Mouse (Mus musculus): ENCODE measurements around the gene Fpgt. TPM values are rescaled to one million over a fixed set of nuclear protein-coding genes. Genes with fewer than 3 reads are reported as not detected.
A peak's percentile ranks its signal among the peaks of the same experiment; 100 is the strongest.

Gene Fpgt
- 15.3 and 19.8 TPM in 2 replicates for polyA plus RNA-seq (2014; fragmentation: Nextera tagmentation; extraction: Ambion mirVana)

DNA sequence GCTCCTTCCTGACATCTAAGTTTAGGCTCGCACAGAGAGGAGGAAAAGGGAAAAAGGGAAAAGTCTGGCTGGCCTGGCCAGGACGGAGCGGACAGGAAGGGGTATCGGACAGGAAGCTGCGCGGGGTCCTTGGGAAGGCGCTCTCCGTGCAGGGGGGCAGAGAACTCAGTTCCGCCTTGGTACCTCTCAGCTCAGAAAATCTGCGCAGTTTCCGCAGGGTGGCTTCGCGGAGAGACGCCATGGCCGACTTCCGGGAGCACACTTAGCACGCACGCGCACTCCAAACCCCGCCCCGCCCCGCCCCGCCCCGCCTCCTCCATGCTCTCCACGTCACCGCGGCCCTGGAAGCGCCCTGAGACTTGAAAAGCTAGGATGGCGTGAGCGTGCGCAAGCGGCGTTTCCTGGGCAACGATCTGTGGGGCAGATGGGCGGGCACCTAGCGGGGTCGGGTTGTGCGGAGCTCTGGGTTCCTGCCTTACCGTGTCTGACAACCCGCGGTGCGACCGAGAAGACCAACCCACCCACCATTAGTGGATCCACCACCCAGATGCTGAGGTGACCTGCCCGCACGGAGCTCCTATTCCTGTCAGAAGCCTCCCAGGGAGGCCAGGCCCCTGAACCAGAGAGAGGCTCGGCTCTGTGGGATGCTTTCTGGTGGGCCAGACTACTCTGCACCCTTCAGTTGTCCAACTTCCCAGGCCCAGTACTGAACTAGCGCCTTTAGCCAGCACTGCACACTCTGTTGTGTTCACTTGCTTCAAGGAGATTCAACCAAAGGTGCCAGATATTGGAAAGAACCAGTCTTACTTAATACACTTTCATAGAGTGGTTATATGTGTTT lies at the start of gene Fpgt, which contains the start of gene Lrriq3:
Fpgt (minus strand) TSS at position 288 of the 841 bp plus-strand sequence.
Lrriq3 (plus strand) TSS at position 319 of the 841 bp plus-strand sequence.
- Histone ChIP-seq H3K9me3 (ENCODE audit: control insufficient read depth, low read depth, low read length) (no peaks in the 10 kb centered on the region), H3K36me3 (ENCODE audit: control insufficient read depth, insufficient read depth, low read length) (peaks cover 3% of the 10 kb centered on the region; the same call in 1 of the 2 replicates), H3K4me2 (replicated peaks; ENCODE audit: low read depth, low read length) (peak within 1 kb of the TSS; percentile 60), H3K27ac (ENCODE audit: low read length) (peak within 1 kb of the TSS; percentile 84), H3K4me1 (ENCODE audit: control insufficient read depth, insufficient read depth, low read length) (0 out of 2 replicates have a peak, but pooled peaks cover 3% of the 10 kb centered on the region), H3K4me3 (ENCODE audit: low read depth, low read length) (peak within 1 kb of the TSS; percentile 54), H3K9ac (replicated peaks; ENCODE audit: low read depth, low read length) (peak within 1 kb of the TSS; percentile 53), H3K27me3 (ENCODE audit: control insufficient read depth, insufficient read depth, low read length) (no peaks in the 10 kb centered on the region)
- peak; percentile 99 for ATAC-seq (ENCODE audit: insufficient number of reproducible peaks, insufficient read depth, low FRiP score, low read depth)
- WGBS: under 1% methylated on average over 47 of the region's 47 CpGs

DNA sequence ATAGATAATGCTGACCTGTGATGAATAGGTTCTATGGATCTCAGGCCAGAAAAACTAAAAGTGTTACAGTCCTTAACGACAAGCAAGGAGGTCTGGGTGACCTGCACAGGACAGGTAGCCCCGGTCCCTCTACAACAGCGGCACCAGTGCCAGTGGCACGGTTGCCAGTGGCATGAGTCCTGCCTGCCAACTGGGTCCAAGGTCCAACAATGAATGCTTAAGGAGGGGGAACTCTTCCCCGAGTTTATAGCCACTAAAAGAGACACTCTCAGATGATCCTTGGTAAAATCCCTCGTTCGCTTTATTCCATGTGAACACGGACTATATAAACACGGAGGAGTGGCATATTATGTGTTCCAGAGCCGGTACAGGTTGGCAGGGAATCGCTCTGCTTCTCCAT lies 47.8 kb upstream of the Fpgt start:
- no peak overlapping the region for H3K4me3 ChIP-seq (ENCODE audit: low read depth, low read length)
- WGBS: 87% methylated on average over 11 of the region's 11 CpGs
- H3K9ac ChIP-seq (replicated peaks; ENCODE audit: low read depth, low read length): no peak overlapping the region
- no peaks in the 10 kb centered on the region for H3K9me3 ChIP-seq (ENCODE audit: control insufficient read depth, low read depth, low read length)
- H3K4me2 ChIP-seq (replicated peaks; ENCODE audit: low read depth, low read length): no peak overlapping the region
- ATAC-seq (ENCODE audit: insufficient number of reproducible peaks, insufficient read depth, low FRiP score, low read depth): no peak
- H3K27me3 ChIP-seq (ENCODE audit: control insufficient read depth, insufficient read depth, low read length): no peaks in the 10 kb centered on the region
- no peak overlapping the region for H3K27ac ChIP-seq (ENCODE audit: low read length)
- H3K36me3 ChIP-seq (ENCODE audit: control insufficient read depth, insufficient read depth, low read length): no peaks in the 10 kb centered on the region
- no peaks in the 10 kb centered on the region for H3K4me1 ChIP-seq (ENCODE audit: control insufficient read depth, insufficient read depth, low read length)

DNA sequence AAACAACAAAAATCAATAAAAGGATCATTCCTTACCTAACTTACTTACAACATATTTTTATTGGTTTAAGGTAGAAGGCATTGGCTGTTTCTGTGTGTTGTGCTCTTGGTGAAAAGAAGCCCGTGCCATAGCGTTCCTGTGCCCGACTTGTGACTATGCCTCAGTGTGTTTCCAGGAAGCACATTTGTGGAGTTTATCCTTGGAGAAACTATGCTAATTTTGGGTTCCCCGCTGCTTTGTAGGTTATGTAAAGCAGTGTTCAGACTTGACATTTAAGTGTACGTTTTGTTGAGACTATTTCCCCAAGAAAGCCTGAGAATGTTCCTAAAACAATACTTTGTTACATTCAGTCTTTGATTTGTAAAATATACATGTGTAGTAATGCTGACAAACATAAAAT lies 44.5 kb upstream of the Fpgt start:
- Histone ChIP-seq H3K4me1 (ENCODE audit: control insufficient read depth, insufficient read depth, low read length) (no peaks in the 10 kb centered on the region), H3K9me3 (ENCODE audit: control insufficient read depth, low read depth, low read length) (no peaks in the 10 kb centered on the region), H3K4me2 (replicated peaks; ENCODE audit: low read depth, low read length) (no peak overlapping the region), H3K36me3 (ENCODE audit: control insufficient read depth, insufficient read depth, low read length) (no peaks in the 10 kb centered on the region), H3K4me3 (ENCODE audit: low read depth, low read length) (no peak overlapping the region), H3K27me3 (ENCODE audit: control insufficient read depth, insufficient read depth, low read length) (no peaks in the 10 kb centered on the region), H3K9ac (replicated peaks; ENCODE audit: low read depth, low read length) (no peak overlapping the region), H3K27ac (ENCODE audit: low read length) (no peak overlapping the region)
- 90% methylated on average over 5 of the region's 5 CpGs for WGBS
- ATAC-seq (ENCODE audit: insufficient number of reproducible peaks, insufficient read depth, low FRiP score, low read depth): no peak

DNA sequence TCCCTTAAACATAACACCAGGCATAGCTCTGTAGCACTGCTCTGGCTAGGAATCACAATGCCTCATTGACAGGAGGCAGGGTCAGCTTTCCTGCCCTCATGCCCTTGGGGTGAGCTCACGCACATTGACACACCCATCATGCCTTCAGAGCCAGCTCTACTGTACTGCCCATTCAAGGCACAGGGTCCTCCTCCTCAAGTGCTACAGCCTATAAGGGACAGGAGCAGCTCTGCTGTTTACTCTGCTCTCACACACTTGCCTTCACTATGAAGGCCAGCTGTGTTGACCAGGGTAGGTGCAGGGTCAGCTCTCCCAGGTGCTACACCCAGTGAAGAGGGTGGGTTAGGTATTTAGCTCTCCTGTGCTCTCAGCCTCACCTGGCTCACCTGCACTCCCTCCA lies 12.8 kb upstream of the Fpgt start:
- ATAC-seq (ENCODE audit: insufficient number of reproducible peaks, insufficient read depth, low FRiP score, low read depth): peak; percentile 53; the same call in 1 of the 2 replicates
- H3K9me3 ChIP-seq (ENCODE audit: control insufficient read depth, low read depth, low read length): no peaks in the 10 kb centered on the region
- no peaks in the 10 kb centered on the region for H3K36me3 ChIP-seq (ENCODE audit: control insufficient read depth, insufficient read depth, low read length)
- no peak overlapping the region for H3K27ac ChIP-seq (ENCODE audit: low read length)
- H3K4me1 ChIP-seq (ENCODE audit: control insufficient read depth, insufficient read depth, low read length): no peaks in the 10 kb centered on the region
- no peak overlapping the region for H3K9ac ChIP-seq (replicated peaks; ENCODE audit: low read depth, low read length)
- H3K27me3 ChIP-seq (ENCODE audit: control insufficient read depth, insufficient read depth, low read length): no peaks in the 10 kb centered on the region
- H3K4me3 ChIP-seq (ENCODE audit: low read depth, low read length): no peak overlapping the region
- no peak overlapping the region for H3K4me2 ChIP-seq (replicated peaks; ENCODE audit: low read depth, low read length)
- 53% methylated on average over 1 of the region's 1 CpGs for WGBS

DNA sequence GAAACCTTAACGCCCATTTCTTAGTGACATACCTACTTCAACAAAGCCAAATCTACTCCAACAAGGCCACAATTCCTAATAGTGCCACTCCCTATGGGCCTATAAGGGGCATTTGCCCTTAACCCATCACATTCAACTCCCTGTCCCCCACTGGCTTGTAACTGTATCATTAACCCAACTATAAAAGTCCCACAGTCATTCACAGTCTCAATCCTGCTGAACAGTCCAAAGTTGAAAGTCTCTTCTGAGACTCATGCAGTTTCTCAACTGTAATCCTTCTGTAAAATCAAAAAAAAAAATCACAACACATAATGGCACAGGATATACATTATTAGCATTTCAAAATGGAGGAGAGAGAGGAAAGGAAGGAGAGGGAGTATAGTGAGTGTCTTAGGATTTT lies 6.1 kb upstream of the Fpgt start:
- Histone ChIP-seq H3K27ac (ENCODE audit: low read length) (no peak overlapping the region), H3K4me3 (ENCODE audit: low read depth, low read length) (no peak overlapping the region), H3K27me3 (ENCODE audit: control insufficient read depth, insufficient read depth, low read length) (no peaks in the 10 kb centered on the region), H3K9ac (replicated peaks; ENCODE audit: low read depth, low read length) (no peak overlapping the region), H3K4me1 (ENCODE audit: control insufficient read depth, insufficient read depth, low read length) (no peaks in the 10 kb centered on the region), H3K9me3 (ENCODE audit: control insufficient read depth, low read depth, low read length) (no peaks in the 10 kb centered on the region), H3K36me3 (ENCODE audit: control insufficient read depth, insufficient read depth, low read length) (no peaks in the 10 kb centered on the region), H3K4me2 (replicated peaks; ENCODE audit: low read depth, low read length) (no peak overlapping the region)
- ATAC-seq (ENCODE audit: insufficient number of reproducible peaks, insufficient read depth, low FRiP score, low read depth): no peak
- WGBS: 77% methylated on average over 1 of the region's 1 CpGs

DNA sequence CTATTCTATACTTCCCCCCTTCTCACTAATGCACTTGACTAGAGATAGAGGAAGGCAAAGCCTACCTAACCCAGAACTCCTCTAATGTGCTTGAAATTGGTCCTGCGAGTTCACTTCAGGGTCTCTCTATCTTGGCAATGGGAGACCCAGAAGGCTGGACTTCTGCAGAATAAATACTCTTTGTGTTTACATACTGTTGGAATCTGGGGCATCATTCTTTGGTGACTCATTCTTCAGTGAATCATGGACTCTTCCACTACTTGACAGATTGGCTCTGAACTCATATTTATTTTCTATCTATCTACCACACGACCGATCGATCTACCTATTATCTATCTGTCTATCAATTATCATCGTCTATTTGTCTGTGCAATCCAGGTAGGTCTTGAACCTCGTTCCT lies 1.1 kb downstream of the Fpgt start:
- Histone ChIP-seq H3K4me2 (replicated peaks; ENCODE audit: low read depth, low read length) (peak overlapping the region; percentile 57), H3K9ac (replicated peaks; ENCODE audit: low read depth, low read length) (no peak overlapping the region), H3K36me3 (ENCODE audit: control insufficient read depth, insufficient read depth, low read length) (peaks cover 10% of the 10 kb centered on the region), H3K4me1 (ENCODE audit: control insufficient read depth, insufficient read depth, low read length) (0 out of 2 replicates have a peak, but pooled peaks cover 3% of the 10 kb centered on the region), H3K27ac (ENCODE audit: low read length) (no peak overlapping the region), H3K27me3 (ENCODE audit: control insufficient read depth, insufficient read depth, low read length) (no peaks in the 10 kb centered on the region), H3K4me3 (ENCODE audit: low read depth, low read length) (no peak overlapping the region), H3K9me3 (ENCODE audit: control insufficient read depth, low read depth, low read length) (no peaks in the 10 kb centered on the region)
- no peak for ATAC-seq (ENCODE audit: insufficient number of reproducible peaks, insufficient read depth, low FRiP score, low read depth)
- 83% methylated on average over 6 of the region's 6 CpGs for WGBS

DNA sequence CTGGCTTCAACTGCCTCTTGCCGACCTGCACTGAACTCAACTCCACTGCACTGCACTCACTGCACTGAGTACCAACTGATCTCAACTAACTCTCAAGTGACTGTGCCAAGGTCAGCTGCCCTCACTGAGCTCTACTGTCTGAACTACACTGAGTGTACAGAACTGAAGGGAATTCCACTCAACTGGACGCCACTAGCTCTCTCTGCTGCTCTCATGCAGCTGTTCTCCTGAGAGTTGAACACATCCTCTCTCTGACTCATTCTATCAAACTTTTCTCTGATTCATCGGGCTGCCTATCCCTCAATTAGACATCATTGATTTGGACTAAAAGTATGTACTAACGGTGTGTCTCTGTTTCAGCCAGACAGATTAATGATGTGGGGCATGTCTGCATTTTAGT lies 15.3 kb downstream of the Fpgt start:
- no peaks in the 10 kb centered on the region for H3K27me3 ChIP-seq (ENCODE audit: control insufficient read depth, insufficient read depth, low read length)
- no peaks in the 10 kb centered on the region for H3K9me3 ChIP-seq (ENCODE audit: control insufficient read depth, low read depth, low read length)
- no peaks in the 10 kb centered on the region for H3K4me1 ChIP-seq (ENCODE audit: control insufficient read depth, insufficient read depth, low read length)
- no peak overlapping the region for H3K4me3 ChIP-seq (ENCODE audit: low read depth, low read length)
- H3K27ac ChIP-seq (ENCODE audit: low read length): no peak overlapping the region
- WGBS: 74% methylated on average over 4 of the region's 4 CpGs
- no peak for ATAC-seq (ENCODE audit: insufficient number of reproducible peaks, insufficient read depth, low FRiP score, low read depth)
- H3K36me3 ChIP-seq (ENCODE audit: control insufficient read depth, insufficient read depth, low read length): no peaks in the 10 kb centered on the region
- H3K4me2 ChIP-seq (replicated peaks; ENCODE audit: low read depth, low read length): no peak overlapping the region
- H3K9ac ChIP-seq (replicated peaks; ENCODE audit: low read depth, low read length): no peak overlapping the region

DNA sequence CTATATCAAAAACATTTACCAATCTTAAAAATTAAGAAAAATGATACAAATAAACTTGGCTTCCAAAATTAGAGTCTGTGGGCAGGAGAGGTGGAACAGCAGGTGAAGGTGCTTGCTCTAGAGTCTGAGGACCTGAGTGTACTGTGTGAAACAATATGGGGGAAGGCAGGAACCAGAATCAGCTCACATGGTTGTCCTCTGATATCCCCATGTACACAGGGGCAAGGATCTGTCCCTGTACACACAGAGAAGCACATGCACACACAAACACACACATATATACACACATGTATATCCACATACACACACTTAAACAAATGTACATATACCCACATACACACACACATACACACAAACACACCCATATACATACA lies 33.8 kb downstream of the Fpgt start:
- H3K27ac ChIP-seq (ENCODE audit: low read length): no peak overlapping the region
- no peaks in the 10 kb centered on the region for H3K36me3 ChIP-seq (ENCODE audit: control insufficient read depth, insufficient read depth, low read length)
- ATAC-seq (ENCODE audit: insufficient number of reproducible peaks, insufficient read depth, low FRiP score, low read depth): no peak
- H3K9ac ChIP-seq (replicated peaks; ENCODE audit: low read depth, low read length): no peak overlapping the region
- H3K9me3 ChIP-seq (ENCODE audit: control insufficient read depth, low read depth, low read length): no peaks in the 10 kb centered on the region
- H3K4me3 ChIP-seq (ENCODE audit: low read depth, low read length): no peak overlapping the region
- no peaks in the 10 kb centered on the region for H3K27me3 ChIP-seq (ENCODE audit: control insufficient read depth, insufficient read depth, low read length)
- H3K4me1 ChIP-seq (ENCODE audit: control insufficient read depth, insufficient read depth, low read length): no peaks in the 10 kb centered on the region
- H3K4me2 ChIP-seq (replicated peaks; ENCODE audit: low read depth, low read length): no peak overlapping the region

Data from stomach, embryonic 14.5 days (tissue).